ENCODE assay signal across 8 mouse cellular contexts in genomic region chr1:52118860-52119591, GRCm38 (mm10). TPM values are rescaled to one million over a fixed set of nuclear protein-coding genes. Genes with fewer than 3 reads are reported as not detected.
DNase-seq lines count a peak whose midpoint lies in the region; ATAC-seq lines count a peak whose summit lies in the region.

TSS of gene Stat1 (plus strand) at chr1:52119440.

- peak; percentile 95 for DNase-seq in adipocyte (ENCODE audit: low spot score)
- peak; percentile 90 for DNase-seq in embryo, embryonic 10 days (ENCODE audit: low spot score)
- DNase-seq in gastrocnemius, postnatal 14 days, result peak; percentile 86
- DNase-seq in left cerebral cortex, postnatal 10 days (ENCODE audit: extremely low spot score in 1 of 2, low spot score in 2 of 2), result peak; percentile 63 to 89
- peak; percentile 78 for DNase-seq in right cerebral cortex, postnatal 25 days
- peak; percentile 80 to 86 for DNase-seq in urinary bladder, postnatal 4 days (ENCODE audit: low spot score in 2 of 2)

- intact Hi-C loops in gastrocnemius, postnatal 14 days (cut with DNase I; ENCODE audit: low total_unique reads), result no loop called here
- intact Hi-C loops in left cerebral cortex, postnatal 10 days (cut with DNase I), result no loop called here

- peak; percentile 81 for ATAC-seq in inflammation-experienced regulatory T-cells, adult 6 months
- ATAC-seq in megakaryocyte-erythroid progenitor cell, adult 5-6 weeks (replicated peaks; ENCODE audit: low FRiP score, low TSS enrichment, poor library complexity, severe bottlenecking), result peak; percentile 94

RNA-seq across cellular contexts. Expression of gene Stat1, which starts in this region (rescaled TPM):
- 10 to 100 TPM; 11.5 to 11.9 TPM for total RNA-seq in gastrocnemius, postnatal 14 days (2021)
- 1,000 to 10,000 TPM in 2 of 3 experiments, 100 to 1,000 TPM in 1; 639 to 1,069 (median 1,003) TPM for polyA plus RNA-seq in inflammation-experienced regulatory T-cells, adult 6 months (2017; shearing (Covaris generic))
- 10 to 100 TPM; 10.8 to 11.6 TPM for total RNA-seq in left cerebral cortex, postnatal 10 days (2021)
- total RNA-seq in megakaryocyte-erythroid progenitor cell, adult 5-6 weeks (2014; fragmentation: Nextera tagmentation), result 28.0 and 45.6 TPM in 2 replicates
- total RNA-seq in megakaryocyte-erythroid progenitor cell, adult 5-6 weeks (2017), result 47.4 and 67.7 TPM in 2 replicates

Comparison
In these comparisons a context has a peak if more than half of its experiments do, and no peak if none do; other contexts are left out.
1. Peak in every context shown above with its lines: DNase-seq and ATAC-seq.